Mouse (Mus musculus): Measurements from ENCODE around the gene Atxn10. TPM values are rescaled to one million over a fixed set of nuclear protein-coding genes. Genes with fewer than 3 reads are reported as not detected.

Gene Atxn10
- polyA plus RNA-seq, 1 experiment from 2014 or later: 194 TPM

GRCm38 (mm10) chr15:85446652-85447051, 110.6 kb downstream of the Atxn10 start:
- no peak for ATAC-seq
- no peak overlapping the region for H3K4me2 ChIP-seq (ENCODE audit: low read depth, low read length)
- H3K27ac ChIP-seq (ENCODE audit: low read length): no peak overlapping the region
- no peaks in the 10 kb centered on the region for H3K4me1 ChIP-seq (ENCODE audit: control insufficient read depth, insufficient read depth, low read length)
- H3K9me3 ChIP-seq (ENCODE audit: control insufficient read depth, low read length): no peaks in the 10 kb centered on the region
- H3K9ac ChIP-seq (ENCODE audit: low read depth, low read length): no peak overlapping the region
- 79% methylated on average over 3 of the region's 3 CpGs for WGBS
- no peaks in the 10 kb centered on the region for H3K27me3 ChIP-seq (replicated peaks; ENCODE audit: control insufficient read depth, insufficient read depth, low read length)
- no peak overlapping the region for H3K4me3 ChIP-seq (ENCODE audit: low read length)
- no peaks in the 10 kb centered on the region for H3K36me3 ChIP-seq (ENCODE audit: control insufficient read depth, insufficient read depth, low read length)

DNA sequence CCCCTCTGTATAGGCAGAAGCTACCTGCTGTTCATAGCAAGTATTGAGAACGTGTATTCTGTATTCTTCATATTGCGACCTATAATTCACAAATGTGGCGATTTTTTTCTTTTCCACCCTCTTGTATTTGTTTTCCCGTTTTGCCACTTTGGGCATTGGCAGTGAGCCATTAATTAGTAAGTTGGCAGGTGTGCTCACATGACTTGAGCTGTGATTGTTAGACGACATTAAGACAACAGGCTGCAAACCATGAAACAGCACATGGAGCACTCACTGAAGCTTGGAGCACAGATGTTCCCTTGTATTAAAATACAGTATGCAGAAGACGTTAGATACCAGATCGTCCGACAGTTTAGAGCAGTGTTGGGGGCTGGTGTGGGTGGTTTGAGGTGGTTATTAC, 120.8 kb downstream of the Atxn10 start:
- ATAC-seq: no peak
- no peaks in the 10 kb centered on the region for H3K9me3 ChIP-seq (ENCODE audit: control insufficient read depth, low read length)
- H3K4me3 ChIP-seq (ENCODE audit: low read length): no peak overlapping the region
- H3K4me2 ChIP-seq (ENCODE audit: low read depth, low read length): no peak overlapping the region
- no peak overlapping the region for H3K9ac ChIP-seq (ENCODE audit: low read depth, low read length)
- no peaks in the 10 kb centered on the region; the same call in 1 of the 2 replicates for H3K36me3 ChIP-seq (ENCODE audit: control insufficient read depth, insufficient read depth, low read length)
- 78% methylated on average over 8 of the region's 8 CpGs for WGBS
- H3K27me3 ChIP-seq (replicated peaks; ENCODE audit: control insufficient read depth, insufficient read depth, low read length): no peaks in the 10 kb centered on the region
- no peaks in the 10 kb centered on the region for H3K4me1 ChIP-seq (ENCODE audit: control insufficient read depth, insufficient read depth, low read length)
- H3K27ac ChIP-seq (ENCODE audit: low read length): no peak overlapping the region

DNA sequence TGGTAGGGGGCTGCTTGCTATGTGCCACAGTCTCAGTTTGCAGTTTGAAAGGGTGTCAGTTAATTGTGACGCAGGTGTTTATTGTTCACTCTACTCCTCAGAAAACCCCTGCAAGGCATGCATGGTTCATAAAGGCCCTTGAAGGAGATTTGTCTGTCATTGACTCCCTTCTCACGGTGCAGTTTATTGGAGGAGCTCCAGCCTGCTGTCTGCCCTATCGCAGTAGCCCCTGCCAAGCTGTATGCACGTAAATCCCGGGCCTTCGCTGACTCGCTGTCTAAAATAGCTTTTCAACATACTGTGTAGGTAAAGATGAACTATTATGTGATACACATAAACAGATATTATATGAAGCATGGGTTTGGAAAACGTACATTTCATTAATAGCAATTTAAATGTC, 121.8 kb downstream of the Atxn10 start:
- no peaks in the 10 kb centered on the region for H3K4me1 ChIP-seq (ENCODE audit: control insufficient read depth, insufficient read depth, low read length)
- H3K27ac ChIP-seq (ENCODE audit: low read length): no peak overlapping the region
- H3K9ac ChIP-seq (ENCODE audit: low read depth, low read length): no peak overlapping the region
- H3K9me3 ChIP-seq (ENCODE audit: control insufficient read depth, low read length): no peaks in the 10 kb centered on the region
- H3K4me2 ChIP-seq (ENCODE audit: low read depth, low read length): no peak overlapping the region
- 71% methylated on average over 8 of the region's 8 CpGs for WGBS
- H3K27me3 ChIP-seq (replicated peaks; ENCODE audit: control insufficient read depth, insufficient read depth, low read length): no peaks in the 10 kb centered on the region
- H3K4me3 ChIP-seq (ENCODE audit: low read length): no peak overlapping the region
- ATAC-seq: no peak
- H3K36me3 ChIP-seq (ENCODE audit: control insufficient read depth, insufficient read depth, low read length): no peaks in the 10 kb centered on the region; the same call in 1 of the 2 replicates

DNA sequence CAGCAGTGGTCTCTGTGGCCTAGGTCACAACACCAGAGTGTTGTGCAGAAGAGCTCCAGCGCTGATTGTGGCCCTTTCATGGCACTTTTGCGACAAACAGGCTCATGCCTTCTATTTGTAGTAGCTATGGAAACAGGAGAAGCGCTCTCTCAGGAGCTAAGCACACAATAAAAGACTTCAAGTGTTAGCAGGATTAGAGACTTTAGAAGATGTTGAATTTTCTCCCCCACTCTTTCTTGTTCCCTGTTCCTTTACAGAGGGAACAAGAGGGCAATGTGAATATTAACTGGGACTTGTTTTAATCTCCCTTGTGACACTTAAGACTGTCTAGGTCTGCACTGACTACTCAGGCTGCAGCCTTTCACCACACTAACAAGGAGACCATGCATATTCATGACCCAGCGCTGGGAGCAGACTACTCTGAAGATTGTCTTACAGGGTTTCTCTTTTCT, 122.6 kb downstream of the Atxn10 start:
- H3K36me3 ChIP-seq (ENCODE audit: control insufficient read depth, insufficient read depth, low read length): no peaks in the 10 kb centered on the region; the same call in 1 of the 2 replicates
- H3K9me3 ChIP-seq (ENCODE audit: control insufficient read depth, low read length): no peaks in the 10 kb centered on the region
- no peak overlapping the region for H3K9ac ChIP-seq (ENCODE audit: low read depth, low read length)
- WGBS: 45% methylated on average over 4 of the region's 4 CpGs
- H3K4me3 ChIP-seq (ENCODE audit: low read length): no peak overlapping the region
- H3K4me1 ChIP-seq (ENCODE audit: control insufficient read depth, insufficient read depth, low read length): no peaks in the 10 kb centered on the region
- H3K4me2 ChIP-seq (ENCODE audit: low read depth, low read length): no peak overlapping the region
- H3K27me3 ChIP-seq (replicated peaks; ENCODE audit: control insufficient read depth, insufficient read depth, low read length): no peaks in the 10 kb centered on the region
- no peak for ATAC-seq
- no peak overlapping the region for H3K27ac ChIP-seq (ENCODE audit: low read length)

DNA sequence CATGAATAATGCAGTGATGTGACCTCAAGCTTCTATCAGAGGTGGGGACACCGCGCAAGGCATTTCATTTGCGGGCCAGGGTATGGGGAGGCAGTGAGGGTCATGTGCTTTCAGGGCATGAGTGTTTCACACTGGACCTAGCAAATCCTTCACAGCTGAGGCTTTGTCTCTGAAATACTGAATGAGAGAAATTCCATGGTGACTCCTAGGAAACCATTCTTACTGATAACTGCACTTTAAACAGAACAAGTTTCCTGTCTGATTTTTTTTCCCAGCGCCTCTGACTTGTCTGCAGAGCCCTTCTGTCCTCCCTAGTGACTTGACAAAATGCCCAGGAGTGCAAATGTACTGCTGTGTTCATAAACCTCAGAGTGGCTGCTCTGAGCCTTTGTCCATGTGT, 125.5 kb downstream of the Atxn10 start:
- H3K4me1 ChIP-seq (ENCODE audit: control insufficient read depth, insufficient read depth, low read length): no peaks in the 10 kb centered on the region
- H3K4me2 ChIP-seq (ENCODE audit: low read depth, low read length): no peak overlapping the region
- WGBS: 79% methylated on average over 4 of the region's 4 CpGs
- no peaks in the 10 kb centered on the region; the same call in 1 of the 2 replicates for H3K36me3 ChIP-seq (ENCODE audit: control insufficient read depth, insufficient read depth, low read length)
- no peaks in the 10 kb centered on the region for H3K9me3 ChIP-seq (ENCODE audit: control insufficient read depth, low read length)
- H3K27ac ChIP-seq (ENCODE audit: low read length): no peak overlapping the region
- H3K9ac ChIP-seq (ENCODE audit: low read depth, low read length): no peak overlapping the region
- no peak overlapping the region for H3K4me3 ChIP-seq (ENCODE audit: low read length)
- no peaks in the 10 kb centered on the region for H3K27me3 ChIP-seq (replicated peaks; ENCODE audit: control insufficient read depth, insufficient read depth, low read length)
- no peak for ATAC-seq

DNA sequence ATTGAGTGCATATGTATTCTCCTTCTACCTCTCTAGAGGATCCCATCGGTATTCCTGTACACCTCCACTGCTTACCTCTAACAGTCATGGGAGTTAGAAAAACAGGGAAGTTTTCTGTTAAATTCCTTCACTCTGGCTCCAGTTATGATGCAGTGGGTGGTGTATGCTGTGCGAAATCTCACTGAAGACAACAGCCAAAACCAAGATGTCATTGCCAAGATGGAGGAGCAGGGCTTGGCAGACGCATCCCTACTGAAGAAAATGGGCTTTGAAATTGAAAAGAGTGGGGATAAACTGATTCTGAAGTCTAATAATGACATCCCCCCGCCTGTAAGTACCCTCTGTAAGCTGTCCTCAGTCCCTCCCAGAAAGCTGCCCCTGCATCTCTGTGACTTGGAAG, 126.1 kb downstream of the Atxn10 start:
- H3K27me3 ChIP-seq (replicated peaks; ENCODE audit: control insufficient read depth, insufficient read depth, low read length): no peaks in the 10 kb centered on the region
- no peak for ATAC-seq
- no peak overlapping the region for H3K27ac ChIP-seq (ENCODE audit: low read length)
- H3K36me3 ChIP-seq (ENCODE audit: control insufficient read depth, insufficient read depth, low read length): peaks cover 3% of the 10 kb centered on the region; the same call in 1 of the 2 replicates
- H3K9ac ChIP-seq (ENCODE audit: low read depth, low read length): no peak overlapping the region
- no peaks in the 10 kb centered on the region for H3K9me3 ChIP-seq (ENCODE audit: control insufficient read depth, low read length)
- H3K4me3 ChIP-seq (ENCODE audit: low read length): no peak overlapping the region
- 82% methylated on average over 4 of the region's 4 CpGs for WGBS
- no peaks in the 10 kb centered on the region for H3K4me1 ChIP-seq (ENCODE audit: control insufficient read depth, insufficient read depth, low read length)
- H3K4me2 ChIP-seq (ENCODE audit: low read depth, low read length): no peak overlapping the region

DNA sequence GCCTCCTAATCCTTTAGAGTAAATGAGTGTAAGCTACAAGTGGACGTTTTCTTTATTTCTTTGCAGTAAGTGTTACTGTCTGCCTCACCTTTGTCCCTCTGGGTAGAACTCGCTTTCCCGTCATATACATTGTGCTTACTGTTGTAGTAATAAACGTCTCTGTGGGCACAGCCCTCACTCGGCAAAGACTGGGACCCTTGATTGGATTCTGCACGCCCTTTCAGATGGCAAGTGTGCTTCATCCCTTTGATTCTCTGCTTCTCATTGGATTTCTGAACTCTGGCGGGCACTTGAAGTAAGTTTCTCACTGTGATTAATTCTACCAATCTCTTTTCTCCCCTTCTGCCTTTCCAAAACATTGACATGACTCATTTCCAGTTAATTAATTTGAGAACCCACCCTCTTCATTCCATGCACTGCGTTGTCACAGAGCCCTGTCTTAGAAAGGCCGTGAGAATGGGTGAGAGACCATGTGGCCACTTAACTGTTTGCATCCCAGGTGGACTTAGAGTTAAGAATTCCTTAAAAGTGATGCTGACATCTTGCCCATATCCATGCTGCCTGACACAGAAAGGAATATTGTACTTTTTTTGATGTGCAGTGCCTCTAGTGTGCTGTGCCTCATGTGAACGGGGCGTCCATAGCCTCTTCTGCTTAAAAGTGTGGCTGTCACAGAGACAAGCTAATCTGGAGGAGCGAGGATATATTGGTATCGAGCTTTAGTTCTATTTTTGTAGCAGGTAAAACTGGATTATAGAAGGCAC, 127.2 kb downstream of the Atxn10 start:
- H3K4me2 ChIP-seq (ENCODE audit: low read depth, low read length): no peak overlapping the region
- H3K36me3 ChIP-seq (ENCODE audit: control insufficient read depth, insufficient read depth, low read length): peaks cover 3% of the 10 kb centered on the region; the same call in 1 of the 2 replicates
- no peaks in the 10 kb centered on the region for H3K27me3 ChIP-seq (replicated peaks; ENCODE audit: control insufficient read depth, insufficient read depth, low read length)
- H3K4me1 ChIP-seq (ENCODE audit: control insufficient read depth, insufficient read depth, low read length): no peaks in the 10 kb centered on the region
- no peak for ATAC-seq
- 77% methylated on average over 13 of the region's 13 CpGs for WGBS
- H3K4me3 ChIP-seq (ENCODE audit: low read length): no peak overlapping the region
- no peak overlapping the region for H3K27ac ChIP-seq (ENCODE audit: low read length)
- H3K9me3 ChIP-seq (ENCODE audit: control insufficient read depth, low read length): no peaks in the 10 kb centered on the region
- H3K9ac ChIP-seq (ENCODE audit: low read depth, low read length): no peak overlapping the region

DNA sequence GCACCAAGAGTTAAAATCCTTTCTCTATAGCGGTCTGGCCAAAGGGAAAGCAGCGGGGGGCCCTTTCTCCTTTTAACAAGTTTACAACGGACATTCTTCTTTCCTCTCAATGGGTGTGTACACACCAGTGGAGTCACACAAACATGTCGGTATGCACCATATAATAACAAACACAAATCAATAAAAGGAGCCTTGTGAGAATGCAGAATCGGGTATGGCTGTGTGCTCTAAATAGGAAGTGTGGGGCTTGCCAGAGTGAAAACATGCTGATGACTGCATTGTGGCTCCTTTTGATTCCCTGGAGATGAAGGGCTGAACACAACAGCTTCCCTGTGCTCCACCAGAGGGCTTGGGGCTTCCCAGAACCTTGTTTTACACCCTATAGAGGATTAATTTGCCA, 128.1 kb downstream of the Atxn10 start:
- Histone ChIP-seq H3K9ac (ENCODE audit: low read depth, low read length) (no peak overlapping the region), H3K4me1 (ENCODE audit: control insufficient read depth, insufficient read depth, low read length) (no peaks in the 10 kb centered on the region), H3K27ac (ENCODE audit: low read length) (no peak overlapping the region), H3K27me3 (replicated peaks; ENCODE audit: control insufficient read depth, insufficient read depth, low read length) (no peaks in the 10 kb centered on the region), H3K4me3 (ENCODE audit: low read length) (no peak overlapping the region), H3K36me3 (ENCODE audit: control insufficient read depth, insufficient read depth, low read length) (peaks cover 3% of the 10 kb centered on the region; the same call in 1 of the 2 replicates), H3K4me2 (ENCODE audit: low read depth, low read length) (no peak overlapping the region), H3K9me3 (ENCODE audit: control insufficient read depth, low read length) (no peaks in the 10 kb centered on the region)
- 28% methylated on average over 5 of the region's 5 CpGs for WGBS
- no peak for ATAC-seq

GRCm38 (mm10) chr15:85464823-85465565, 128.9 kb downstream of the Atxn10 start:
- Histone ChIP-seq H3K9ac (ENCODE audit: low read depth, low read length) (no peak overlapping the region), H3K4me2 (ENCODE audit: low read depth, low read length) (no peak overlapping the region), H3K9me3 (ENCODE audit: control insufficient read depth, low read length) (no peaks in the 10 kb centered on the region), H3K4me3 (ENCODE audit: low read length) (no peak overlapping the region), H3K4me1 (ENCODE audit: control insufficient read depth, insufficient read depth, low read length) (no peaks in the 10 kb centered on the region), H3K27me3 (replicated peaks; ENCODE audit: control insufficient read depth, insufficient read depth, low read length) (no peaks in the 10 kb centered on the region), H3K36me3 (ENCODE audit: control insufficient read depth, insufficient read depth, low read length) (peaks cover 3% of the 10 kb centered on the region; the same call in 1 of the 2 replicates), H3K27ac (ENCODE audit: low read length) (no peak overlapping the region)
- no peak for ATAC-seq
- 58% methylated on average over 10 of the region's 10 CpGs for WGBS

Data from intestine, embryonic 16.5 days (tissue).